Mouse (Mus musculus) T-helper 17 cell (primary cell): ENCODE data around the gene Ltk.

Experiments used
- in situ Hi-C, 2 experiments: fragments of 300-600 bp; cut with MboI, MseI; formaldehyde crosslinking; loops; 1 replicate in 1 of 2; 2 replicates in 1 of 2; pipeline ENCODE4 v1.15.1; 2025; ENCODE audit warnings: high pct_unique_total_duplicates in 2 of 2

Ltk gene

GRCm38 (mm10) chr2:119710011-119710410, 50.2 kb downstream of the Ltk start:
- in situ Hi-C loops: no loop called here

- in situ Hi-C loops: no loop called here
These were observed 52.6 kb downstream of the Ltk start for GRCm38 (mm10) chr2:119707676-119708075.

GRCm38 (mm10) chr2:119703171-119703570, 57.1 kb downstream of the Ltk start:
- in situ Hi-C loops: no loop called here
